Mouse (Mus musculus): ENCODE data around the gene Uvssa. TPM values are rescaled to one million over a fixed set of nuclear protein-coding genes. Genes with fewer than 3 reads are reported as not detected.
"Not testable (repeated sequence)": the region's sequence is repeated elsewhere in the genome, so short reads cannot be mapped to it uniquely, and the experiment has no call there.

The Uvssa gene
- total RNA-seq (2021), result 10 to 100 TPM in 1 of 2 experiments, 1 to 10 TPM in 1; 8.1 to 14.0 TPM
- long read RNA-seq, experiment 1, partial matches to known transcripts, result 1 of 8 reads
- long read RNA-seq, experiment 1, other reads (novel, unspliced or antisense), result 7 of 8 reads
- long read RNA-seq, experiment 2, partial matches to known transcripts, result 1 of 6 reads
- long read RNA-seq, experiment 2, other reads (novel, unspliced or antisense), result 5 of 6 reads

DNA sequence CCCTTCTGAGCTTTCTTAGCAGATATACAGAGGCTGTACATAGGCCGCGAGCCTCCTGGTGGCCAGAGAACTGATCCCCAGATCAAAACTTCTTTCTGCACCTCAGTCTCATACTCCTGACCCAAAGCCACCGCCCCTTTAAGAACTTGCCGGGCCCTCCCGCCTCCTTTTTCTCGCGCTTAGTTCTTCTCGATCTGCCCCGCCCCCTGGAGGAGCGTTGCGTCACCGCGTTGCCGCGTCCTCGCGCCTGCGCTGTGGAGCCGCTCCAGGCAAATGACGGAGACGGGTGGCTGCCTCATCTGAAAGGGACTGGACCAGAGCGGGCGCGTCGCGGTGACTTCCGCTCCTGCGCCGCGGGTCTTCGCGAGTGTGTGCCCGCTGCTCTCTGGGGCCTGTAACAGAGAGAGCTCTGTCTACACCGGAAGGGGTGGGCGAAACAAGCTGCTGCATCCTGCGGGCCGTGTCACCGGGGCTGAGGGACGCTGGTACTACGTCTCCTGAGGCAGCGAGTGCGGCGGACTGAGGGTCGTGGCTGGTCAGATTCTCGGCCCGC, at the start of gene Uvssa:
TSS of gene Uvssa (plus strand) at position 248 of the 553 bp plus-strand sequence.
- peak; percentile 100 for DNase-seq

- DNase-seq, result no peak
Observed at GRCm38 (mm10) chr5:33334381-33335272, 43.7 kb upstream of the Uvssa start.

GRCm38 (mm10) chr5:33335273-33335976, 42.9 kb upstream of the Uvssa start, which contains the start of gene Maea:
Gene Maea, plus strand, starts transcription at chr5:33335509.
- DNase-seq, result peak; percentile 96

DNA sequence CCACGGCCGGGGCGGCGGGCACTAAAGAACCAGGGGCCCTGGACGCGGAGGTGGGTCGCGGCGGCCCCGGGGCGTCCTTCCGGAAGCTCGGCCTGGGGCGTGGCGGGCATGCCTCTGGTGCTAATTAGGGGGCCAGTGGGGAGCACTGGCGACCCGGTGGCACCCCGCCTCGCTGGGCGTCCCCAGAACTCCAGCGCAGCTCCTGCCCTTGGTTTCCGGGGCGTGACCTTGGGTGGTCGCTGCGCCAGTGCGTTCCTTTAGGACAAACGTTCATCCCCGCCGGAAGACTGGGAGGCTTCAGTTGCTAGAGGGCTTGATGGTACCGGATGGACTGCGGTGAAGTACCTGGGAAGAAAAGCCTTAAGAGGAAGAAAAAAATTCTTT, 42.4 kb upstream of the Uvssa start:
- DNase-seq, result no peak

- no peak for DNase-seq
Observed at GRCm38 (mm10) chr5:33337206-33337605, 41.1 kb upstream of the Uvssa start.

GRCm38 (mm10) chr5:33341165-33341564, 37.2 kb upstream of the Uvssa start:
- no peak for DNase-seq

DNA sequence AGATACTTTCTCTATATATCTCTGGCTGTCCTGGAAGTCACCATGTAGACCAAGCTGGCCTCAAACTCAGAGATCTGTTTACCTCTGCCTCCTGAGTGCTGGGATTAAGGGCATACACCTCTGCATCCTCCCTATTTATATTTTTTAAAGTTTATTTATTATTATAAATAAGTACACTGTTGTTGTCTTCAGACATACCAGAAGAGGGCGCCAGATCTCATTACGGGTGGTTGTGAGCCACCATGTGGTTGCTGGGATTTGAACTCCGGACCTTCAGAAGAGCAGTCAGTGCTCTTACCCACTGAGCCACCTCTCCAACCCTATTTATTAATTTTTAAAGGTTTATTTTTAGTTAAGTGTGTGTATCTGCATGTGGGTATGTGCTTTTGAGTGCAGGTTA, 36.1 kb upstream of the Uvssa start:
- not testable (repeated sequence) for DNase-seq

GRCm38 (mm10) chr5:33342821-33343220, 35.5 kb upstream of the Uvssa start:
- DNase-seq, result no peak

GRCm38 (mm10) chr5:33343571-33343970, 34.8 kb upstream of the Uvssa start:
- DNase-seq, result no peak

GRCm38 (mm10) chr5:33344070-33344469, 34.3 kb upstream of the Uvssa start:
- DNase-seq, result no peak

- DNase-seq, result no peak
Observed at GRCm38 (mm10) chr5:33347620-33348019, 30.7 kb upstream of the Uvssa start.

DNA sequence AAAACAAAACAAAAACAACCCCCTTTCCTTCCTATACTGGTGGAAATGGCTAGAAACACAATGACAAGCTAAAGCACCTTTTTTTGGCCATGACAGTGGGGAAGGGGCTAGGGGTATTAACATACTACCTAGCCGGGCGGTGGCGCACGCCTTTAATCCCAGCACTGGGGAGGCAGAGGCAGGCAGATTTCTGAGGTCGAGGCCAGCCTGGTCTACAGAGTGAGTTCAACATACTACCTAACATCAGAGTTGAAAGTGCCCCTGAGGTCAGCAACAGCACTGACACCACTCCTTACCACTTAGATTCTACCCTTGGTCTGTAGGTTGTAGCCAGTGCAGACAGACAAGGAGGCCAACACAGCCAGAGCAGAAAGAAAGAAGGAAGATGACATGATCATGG, 29.1 kb upstream of the Uvssa start:
- no peak for DNase-seq

- no peak for DNase-seq
Observed at GRCm38 (mm10) chr5:33349706-33350105, 28.6 kb upstream of the Uvssa start.

- DNase-seq, result no peak
Observed at GRCm38 (mm10) chr5:33351556-33352272, 26.6 kb upstream of the Uvssa start.

- DNase-seq, result no peak
Observed at GRCm38 (mm10) chr5:33352273-33352645, 26.1 kb upstream of the Uvssa start.

DNA sequence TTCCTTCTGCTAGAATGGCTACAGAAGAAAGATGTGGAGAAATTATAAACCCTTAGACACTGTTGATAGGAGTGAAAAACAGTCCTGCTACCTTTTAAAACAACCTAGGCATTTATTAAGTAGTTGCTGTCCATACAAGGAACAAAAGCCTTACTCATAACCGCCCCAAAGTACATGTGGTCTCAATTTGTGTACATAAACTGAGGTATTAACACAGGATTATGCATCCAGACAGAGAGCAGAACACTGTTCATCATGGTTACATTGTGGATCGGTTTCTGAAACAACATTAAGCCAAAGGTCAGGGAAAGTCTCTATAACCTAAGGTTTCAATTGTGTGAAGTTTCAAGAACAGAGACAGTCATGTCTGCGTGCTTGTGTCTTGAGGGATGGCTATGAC, 25.3 kb upstream of the Uvssa start:
- DNase-seq, result no peak

GRCm38 (mm10) chr5:33357494-33357893, 20.9 kb upstream of the Uvssa start:
- DNase-seq, result no peak

GRCm38 (mm10) chr5:33358467-33358866, 19.9 kb upstream of the Uvssa start:
- DNase-seq, result peak; percentile 16

GRCm38 (mm10) chr5:33363263-33363662, 15.1 kb upstream of the Uvssa start:
- DNase-seq, result no peak

GRCm38 (mm10) chr5:33368651-33369050, 9.7 kb upstream of the Uvssa start:
- DNase-seq, result no peak

GRCm38 (mm10) chr5:33371137-33371536, 7.2 kb upstream of the Uvssa start:
- DNase-seq, result peak; percentile 14

DNA sequence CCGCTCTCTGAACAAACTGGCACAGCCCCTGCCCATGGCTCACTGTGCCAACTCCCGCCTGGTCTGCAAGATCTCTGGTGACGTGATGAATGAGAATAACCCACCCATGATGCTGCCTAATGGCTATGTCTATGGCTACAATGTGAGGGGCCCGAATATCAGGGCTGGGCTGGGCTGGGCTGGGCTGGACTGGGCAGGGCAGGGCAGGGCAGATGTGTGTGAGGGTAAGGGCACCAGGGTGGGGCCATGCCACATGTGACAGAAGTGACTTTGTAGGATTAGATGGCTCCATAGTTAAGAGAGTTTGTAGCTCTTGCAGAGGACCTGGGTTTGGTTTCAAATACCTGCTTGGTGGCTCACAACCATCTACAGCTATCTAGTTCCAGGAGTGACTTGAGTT, 6.7 kb upstream of the Uvssa start:
- DNase-seq, result no peak
